Mouse (Mus musculus) megakaryocyte, embryonic 14.5 days (primary cell): ENCODE results near the gene Ccdc85c.

ENCODE experiments used
- FLI1 ChIP-seq: IDR thresholded peaks from 2 replicates; pipeline ENCODE4 v1.6.1; 2012; ENCODE audit warnings: low read length, inconsistent platforms, mixed read lengths
- GATA1 ChIP-seq: IDR thresholded peaks from 3 replicates; pipeline ENCODE4 v1.6.1; 2012; ENCODE audit warnings: mixed read lengths, low read length, inconsistent platforms, borderline replicate concordance

- TF ChIP-seq GATA1 (no peak), FLI1 (no peak)
Observed at GRCm38 (mm10) chr12:108195761-108196160, 79.5 kb downstream of the Ccdc85c start.
